Mouse (Mus musculus): Measurements from ENCODE around the gene Gng7.

- no peak for TF ChIP-seq CTCF (IDR thresholded peaks at IDR 0.05; ENCODE audit: extremely low read depth, insufficient read depth, low read length)
- no peak for TF ChIP-seq POLR2A (IDR thresholded peaks at IDR 0.05; ENCODE audit: extremely low read depth, insufficient read depth, low read length)
Observed at GRCm38 (mm10) chr10:80943701-80944100, 71.0 kb downstream of the Gng7 start.

Data from cortical plate, adult 2 months (tissue).